Mouse (Mus musculus): ENCODE measurements around the gene Etl4.

The Etl4 gene

GRCm38 (mm10) chr2:20568456-20568855, 658.9 kb downstream of the Etl4 start:
- DNase-seq (ENCODE audit: low read depth, low spot score): no peak

- DNase-seq (ENCODE audit: low read depth, low spot score): no peak
Measured at GRCm38 (mm10) chr2:20571940-20572339, 662.4 kb downstream of the Etl4 start.

- DNase-seq (ENCODE audit: low read depth, low spot score): no peak
Measured at GRCm38 (mm10) chr2:20580331-20580730, 670.8 kb downstream of the Etl4 start.

- no peak for DNase-seq (ENCODE audit: low read depth, low spot score)
Measured at GRCm38 (mm10) chr2:20583032-20583431, 673.5 kb downstream of the Etl4 start.

GRCm38 (mm10) chr2:20583562-20584153, 674.1 kb downstream of the Etl4 start:
- DNase-seq (ENCODE audit: low read depth, low spot score): peak; percentile 65

- no peak for DNase-seq (ENCODE audit: low read depth, low spot score)
Measured at GRCm38 (mm10) chr2:20587913-20588312, 678.3 kb downstream of the Etl4 start.

GRCm38 (mm10) chr2:20588631-20589030, 679.1 kb downstream of the Etl4 start:
- peak; percentile 56 for DNase-seq (ENCODE audit: low read depth, low spot score)

- no peak for DNase-seq (ENCODE audit: low read depth, low spot score)
Measured at GRCm38 (mm10) chr2:20594129-20594528, 684.5 kb downstream of the Etl4 start.

GRCm38 (mm10) chr2:20595000-20595399, 685.4 kb downstream of the Etl4 start:
- no peak for DNase-seq (ENCODE audit: low read depth, low spot score)

- peak; percentile 72 for DNase-seq (ENCODE audit: low read depth, low spot score)
Measured at GRCm38 (mm10) chr2:20596558-20596957, 687.0 kb downstream of the Etl4 start.

- no peak for DNase-seq (ENCODE audit: low read depth, low spot score)
Measured at GRCm38 (mm10) chr2:20597193-20597592, 687.6 kb downstream of the Etl4 start.

- DNase-seq (ENCODE audit: low read depth, low spot score): no peak
Measured at GRCm38 (mm10) chr2:20602656-20603055, 693.1 kb downstream of the Etl4 start.

- no peak for DNase-seq (ENCODE audit: low read depth, low spot score)
Measured at GRCm38 (mm10) chr2:20603536-20603935, 694.0 kb downstream of the Etl4 start.

GRCm38 (mm10) chr2:20603991-20604390, 694.4 kb downstream of the Etl4 start:
- DNase-seq (ENCODE audit: low read depth, low spot score): no peak

- DNase-seq (ENCODE audit: low read depth, low spot score): no peak
Measured at GRCm38 (mm10) chr2:20609203-20609602, 699.6 kb downstream of the Etl4 start.

GRCm38 (mm10) chr2:20615948-20616347, 706.4 kb downstream of the Etl4 start:
- DNase-seq (ENCODE audit: low read depth, low spot score): peak; percentile 59

GRCm38 (mm10) chr2:20618396-20618795, 708.8 kb downstream of the Etl4 start:
- no peak for DNase-seq (ENCODE audit: low read depth, low spot score)

- no peak for DNase-seq (ENCODE audit: low read depth, low spot score)
Measured at GRCm38 (mm10) chr2:20619881-20620280, 710.3 kb downstream of the Etl4 start.

GRCm38 (mm10) chr2:20629156-20629712, 719.7 kb downstream of the Etl4 start:
- no peak for DNase-seq (ENCODE audit: low read depth, low spot score)

- no peak for DNase-seq (ENCODE audit: low read depth, low spot score)
Measured at GRCm38 (mm10) chr2:20638604-20639003, 729.0 kb downstream of the Etl4 start.

- DNase-seq (ENCODE audit: low read depth, low spot score): no peak
Measured at GRCm38 (mm10) chr2:20639721-20640120, 730.1 kb downstream of the Etl4 start.

GRCm38 (mm10) chr2:20642818-20643217, 733.2 kb downstream of the Etl4 start:
- no peak for DNase-seq (ENCODE audit: low read depth, low spot score)

GRCm38 (mm10) chr2:20649817-20650216, 740.2 kb downstream of the Etl4 start:
- no peak for DNase-seq (ENCODE audit: low read depth, low spot score)

GRCm38 (mm10) chr2:20653116-20653515, 743.5 kb downstream of the Etl4 start:
- DNase-seq (ENCODE audit: low read depth, low spot score): no peak
